Mouse (Mus musculus) E14TG2a.4 (cell line): ENCODE measurements at regions not wholly inside any gene's neighbourhood (a gene's known extent, or its start where the extent isn't known, plus 50 kb on each side); places are given as distances from the start of the nearest gene placed in this dataset.

Experiments
- CTCF ChIP-seq: conservative IDR thresholded peaks from 2 replicates; pipeline ENCODE4 v1.5.1; 2014; ENCODE audit warnings: low read length
- NANOG ChIP-seq: IDR thresholded peaks from 2 replicates; pipeline ENCODE4 v1.6.1; 2014; ENCODE audit warnings: borderline replicate concordance, low read length, mixed read lengths

GRCm38 (mm10) chr6:140927616-140928015 lies 198.5 kb downstream of the Gm11077 start:
- TF ChIP-seq CTCF (no peak), NANOG (no peak)
